In the genomic region with DNA sequence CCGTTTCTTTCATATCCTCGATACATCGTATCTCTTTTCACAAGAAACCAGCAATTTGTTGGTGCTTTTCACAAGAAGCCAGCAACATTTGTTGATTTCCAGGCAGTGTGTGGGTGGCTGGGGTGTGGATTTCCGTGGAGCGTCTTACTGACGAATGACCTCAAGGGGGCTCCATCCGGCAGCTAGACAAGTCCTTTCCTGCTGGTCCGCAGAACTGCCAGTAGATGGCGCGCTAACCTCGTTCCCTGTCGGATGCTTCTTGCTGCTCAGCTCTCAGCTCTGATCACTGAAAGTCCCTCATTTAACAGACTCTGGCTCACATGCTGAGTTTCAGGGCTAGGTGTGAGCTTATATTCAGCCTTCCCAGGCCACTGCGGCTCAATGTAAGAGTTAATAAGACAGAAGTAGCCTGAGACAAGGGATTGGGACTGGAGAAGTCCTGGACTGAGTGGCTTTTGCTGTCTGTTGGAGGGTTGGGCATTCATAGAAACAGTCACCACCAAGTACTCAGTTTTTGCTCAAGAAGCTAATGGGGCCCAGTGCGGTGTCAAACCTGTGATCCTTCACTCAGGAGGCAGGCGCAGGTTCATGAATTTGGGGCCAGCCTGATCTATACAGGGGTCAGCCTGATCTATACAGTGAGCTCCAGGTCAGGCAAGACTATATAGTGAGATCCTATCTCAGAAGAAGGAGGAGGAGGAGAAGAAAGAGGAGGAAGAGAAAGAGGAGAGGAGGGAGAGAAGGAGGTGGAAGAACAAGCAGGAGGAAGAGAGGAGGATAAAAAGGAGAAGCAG, we compare ENCODE assay signal across 8 mouse cellular contexts. TPM values are rescaled to one million over a fixed set of nuclear protein-coding genes. Genes with fewer than 3 reads are reported as not detected.
DNase-seq lines count a peak whose midpoint lies in the region; ATAC-seq lines count a peak whose summit lies in the region.

No protein-coding gene starts in this region.

- peak; percentile 83 for DNase-seq in liver
- peak; percentile 90 for DNase-seq in embryo, embryonic 11.5 days (ENCODE audit: low read depth, low spot score)
- peak; percentile 79 to 88 for DNase-seq in gastrocnemius, postnatal 4 days (ENCODE audit: low spot score in 2 of 2)
- DNase-seq in kidney, adult 8-10 months: peak; percentile 75 to 76
- peak; percentile 66 to 79 for DNase-seq in monocyte, adult 2 months (ENCODE audit: low read depth in 1 of 2, low spot score in 2 of 2)
- peak; percentile 76 to 79 for DNase-seq in spleen, postnatal 36 days (ENCODE audit: low spot score in 2 of 2)

- H3K36me3 ChIP-seq in liver, embryonic 12.5 days: no peaks in the 10 kb centered on the region
- no peaks in the 10 kb centered on the region for H3K36me3 ChIP-seq in limb, embryonic 12.5 days

- no peak overlapping the region for H3K4me2 ChIP-seq in liver, embryonic 12.5 days
- H3K4me2 ChIP-seq in limb, embryonic 12.5 days: peak overlapping the region; percentile 39

- peaks cover 5% of the 10 kb centered on the region; the same call in 1 of the 2 replicates for H3K4me1 ChIP-seq in liver, embryonic 12.5 days
- peaks cover 16% of the 10 kb centered on the region for H3K4me1 ChIP-seq in limb, embryonic 12.5 days (replicated peaks)

- H3K27me3 ChIP-seq in liver, embryonic 12.5 days (replicated peaks): peaks cover 25% of the 10 kb centered on the region
- peaks cover 7% of the 10 kb centered on the region for H3K27me3 ChIP-seq in limb, embryonic 12.5 days

- no peak for ATAC-seq in liver, embryonic 12.5 days
- peak; percentile 58; the same call in 1 of the 2 replicates for ATAC-seq in limb, embryonic 12.5 days (ENCODE audit: insufficient number of reproducible peaks, insufficient read depth, low FRiP score, low TSS enrichment, low read depth)

- H3K9ac ChIP-seq in liver, embryonic 12.5 days: no peak overlapping the region
- H3K9ac ChIP-seq in limb, embryonic 12.5 days (replicated peaks): no peak overlapping the region

- 11% methylated on average over 15 of the region's 15 CpGs for WGBS in liver, embryonic 12.5 days (ENCODE audit: insufficient replicate concordance)
- WGBS in limb, embryonic 12.5 days: 12% methylated on average over 15 of the region's 15 CpGs

- H3K4me3 ChIP-seq in liver, embryonic 12.5 days: no peak overlapping the region
- H3K4me3 ChIP-seq in limb, embryonic 12.5 days (replicated peaks): no peak overlapping the region

- H3K27ac ChIP-seq in liver, embryonic 12.5 days: no peak overlapping the region
- H3K27ac ChIP-seq in limb, embryonic 12.5 days: peak overlapping the region; percentile 83

- no peaks in the 10 kb centered on the region for H3K9me3 ChIP-seq in liver, embryonic 12.5 days (replicated peaks)
- H3K9me3 ChIP-seq in limb, embryonic 12.5 days: no peaks in the 10 kb centered on the region

RNA-seq across cellular contexts. Expression of a gene that starts 19.0 kb away (rescaled TPM):
- 4.7 and 5.0 TPM in 2 replicates for polyA plus RNA-seq in liver, embryonic 12.5 days (2016; fragmentation: Nextera tagmentation; extraction: Ambion mirVana)
- 1 to 10 TPM; 1.4 to 1.5 TPM for total RNA-seq in gastrocnemius, postnatal 4 days (2021)
- polyA plus RNA-seq in limb, embryonic 12.5 days (2016; fragmentation: Nextera tagmentation; extraction: Ambion mirVana): 1.3 and 1.7 TPM in 2 replicates

RNA-seq across cellular contexts. Expression of a gene that starts 54.3 kb away (rescaled TPM):
- polyA plus RNA-seq in liver, embryonic 12.5 days (2016; fragmentation: Nextera tagmentation; extraction: Ambion mirVana): not detected in 2 replicates
- total RNA-seq in gastrocnemius, postnatal 4 days (2021): not detected
- polyA plus RNA-seq in limb, embryonic 12.5 days (2016; fragmentation: Nextera tagmentation; extraction: Ambion mirVana): not detected in 2 replicates
